Comparison of ENCODE assay signal across 13 mouse cellular contexts in genomic region chr6:43335619-43336234, GRCm38 (mm10). TPM values are rescaled to one million over a fixed set of nuclear protein-coding genes. Genes with fewer than 3 reads are reported as not detected.
DNase-seq lines count a peak whose midpoint lies in the region; ATAC-seq and TF ChIP-seq lines count a peak whose summit lies in the region.
"Had no signal": no experiment of that assay in that cellular context is flagged by ENCODE, and none has a peak within 500 bp of the region (broad histone marks: within the 10 kb centered on the region; RNA-seq: fewer than 3 reads in every experiment).

No protein-coding gene starts in this region.

- no peak for ATAC-seq in heart, postnatal 0 days (ENCODE audit: insufficient read depth, low read depth)
- ATAC-seq in heart, embryonic 12.5 days (ENCODE audit: insufficient number of reproducible peaks, low FRiP score): no peak
- ATAC-seq in intestine, postnatal 0 days: no peak

- no peaks in the 10 kb centered on the region for H3K36me3 ChIP-seq in heart, postnatal 0 days (replicated peaks; ENCODE audit: control insufficient read depth, insufficient read depth, low read length)
- H3K36me3 ChIP-seq in heart, embryonic 12.5 days: no peaks in the 10 kb centered on the region
- H3K36me3 ChIP-seq in intestine, postnatal 0 days (ENCODE audit: control insufficient read depth, insufficient read depth): no peaks in the 10 kb centered on the region
- no peaks in the 10 kb centered on the region for H3K36me3 ChIP-seq in heart, embryonic 10.5 days
- H3K36me3 ChIP-seq: G1E had no signal

- H3K4me2 ChIP-seq in heart, postnatal 0 days (ENCODE audit: low read depth, low read length): no peak overlapping the region
- H3K4me2 ChIP-seq in heart, embryonic 12.5 days: no peak overlapping the region
- H3K4me2 ChIP-seq in intestine, postnatal 0 days (replicated peaks; ENCODE audit: low read depth): no peak overlapping the region

- H3K4me1 ChIP-seq in heart, postnatal 0 days (ENCODE audit: control insufficient read depth, insufficient read depth): peaks cover 9% of the 10 kb centered on the region; the same call in 1 of the 2 replicates
- peaks cover 8% of the 10 kb centered on the region; the same call in 1 of the 2 replicates for H3K4me1 ChIP-seq in heart, embryonic 12.5 days (replicated peaks)
- H3K4me1 ChIP-seq in intestine, postnatal 0 days (replicated peaks; ENCODE audit: control insufficient read depth, insufficient read depth, low read length): no peaks in the 10 kb centered on the region; the same call in 1 of the 2 replicates
- peaks cover 5% of the 10 kb centered on the region; the same call in 1 of the 2 replicates for H3K4me1 ChIP-seq in heart, embryonic 10.5 days

- no peaks in the 10 kb centered on the region for H3K27me3 ChIP-seq in heart, postnatal 0 days (ENCODE audit: control insufficient read depth, insufficient read depth, low read length)
- H3K27me3 ChIP-seq in heart, embryonic 12.5 days (replicated peaks): no peaks in the 10 kb centered on the region
- H3K27me3 ChIP-seq in intestine, postnatal 0 days (replicated peaks; ENCODE audit: control insufficient read depth, insufficient read depth, low read length): no peaks in the 10 kb centered on the region
- no peaks in the 10 kb centered on the region for H3K27me3 ChIP-seq in heart, embryonic 10.5 days (ENCODE audit: insufficient read depth, poor library complexity, severe bottlenecking)

- no peak overlapping the region for H3K4me3 ChIP-seq in heart, postnatal 0 days (ENCODE audit: low read depth, low read length)
- no peak overlapping the region for H3K4me3 ChIP-seq in heart, embryonic 12.5 days
- no peak overlapping the region for H3K4me3 ChIP-seq in intestine, postnatal 0 days (ENCODE audit: low read depth, low read length)
- no peak overlapping the region for H3K4me3 ChIP-seq in heart, embryonic 10.5 days

- TF ChIP-seq EP300 in heart, postnatal 0 days (IDR thresholded peaks at IDR 0.05; ENCODE audit: low read depth): no peak

- TF ChIP-seq CTCF in heart, postnatal 0 days (IDR thresholded peaks at IDR 0.05; ENCODE audit: low read depth): peak; percentile 16; the same call in 1 of the 2 replicates
- TF ChIP-seq CTCF in intestine, postnatal 0 days (IDR thresholded peaks at IDR 0.05; ENCODE audit: low read depth): peak; percentile 52

- no peak for DNase-seq in heart, postnatal 0 days (ENCODE audit: low spot score)
- DNase-seq in lung, postnatal 36 days: peak; percentile 47
- DNase-seq in lung, adult 18-20 months: no peak
- DNase-seq in MEL-GATA-1-ER (ENCODE audit: extremely low read depth, low read depth): peak; percentile 4
- no peak for DNase-seq in ovary, adult 18-20 months (ENCODE audit: low spot score)
- no peak for DNase-seq in heart, embryonic 10.5 days (ENCODE audit: low spot score)
- DNase-seq: adrenal gland, postnatal 36 days; heart, postnatal 4 days had no signal

- H3K9ac ChIP-seq in heart, postnatal 0 days (replicated peaks; ENCODE audit: low read depth, low read length): no peak overlapping the region
- no peak overlapping the region for H3K9ac ChIP-seq in heart, embryonic 12.5 days
- H3K9ac ChIP-seq in intestine, postnatal 0 days (ENCODE audit: low read depth, low read length): no peak overlapping the region

- no peak overlapping the region for H3K27ac ChIP-seq in heart, postnatal 0 days (ENCODE audit: low read depth)
- H3K27ac ChIP-seq in heart, embryonic 12.5 days (ENCODE audit: poor library complexity, severe bottlenecking): no peak overlapping the region
- no peak overlapping the region for H3K27ac ChIP-seq in intestine, postnatal 0 days (ENCODE audit: low read depth, low read length)
- no peak overlapping the region for H3K27ac ChIP-seq in heart, embryonic 10.5 days
- H3K27ac ChIP-seq: macrophage had no signal

- WGBS in heart, postnatal 0 days: 77% methylated on average over 3 of the region's 3 CpGs
- WGBS in heart, embryonic 12.5 days: 77% methylated on average over 3 of the region's 3 CpGs
- WGBS in intestine, postnatal 0 days: 45% methylated on average over 3 of the region's 3 CpGs
- 75% methylated on average over 3 of the region's 3 CpGs for WGBS in heart, embryonic 10.5 days

- no peaks in the 10 kb centered on the region for H3K9me3 ChIP-seq in heart, postnatal 0 days (replicated peaks; ENCODE audit: control insufficient read depth, low read length)
- H3K9me3 ChIP-seq in heart, embryonic 12.5 days (replicated peaks): no peaks in the 10 kb centered on the region
- no peaks in the 10 kb centered on the region for H3K9me3 ChIP-seq in intestine, postnatal 0 days (ENCODE audit: control insufficient read depth)
- no peaks in the 10 kb centered on the region for H3K9me3 ChIP-seq in heart, embryonic 10.5 days
- H3K9me3 ChIP-seq: G1E had no signal

RNA-seq across cellular contexts. Expression of gene Nobox, which starts 26.4 kb away (rescaled TPM):
- total RNA-seq in heart, postnatal 0 days (2014; rRNA removed; ENCODE audit: low replicate concordance): not detected in 2 replicates
- polyA plus RNA-seq in heart, postnatal 0 days (2015; fragmentation: Nextera tagmentation; extraction: Ambion mirVana): not detected in 2 replicates
- polyA plus RNA-seq in heart, embryonic 12.5 days (2016; fragmentation: Nextera tagmentation; extraction: Ambion mirVana): not detected in 2 replicates
- polyA plus RNA-seq in intestine, postnatal 0 days (2015; fragmentation: Nextera tagmentation; extraction: Ambion mirVana): not detected in 2 replicates
- polyA plus RNA-seq in heart, embryonic 10.5 days (2016; fragmentation: Nextera tagmentation; extraction: Ambion mirVana): not detected in 2 replicates
- total RNA-seq: adrenal gland, postnatal 36 days; G1E; heart, postnatal 4 days; layer of hippocampus, postnatal 14 days had no signal
- polyA plus RNA-seq: macrophage had no signal

Comparison
In these comparisons a context has a peak if more than half of its experiments do, and no peak if none do; other contexts are left out.
1. DNase-seq: peak in lung, postnatal 36 days (single experiment) and MEL-GATA-1-ER (single experiment); none in heart, postnatal 0 days (single experiment), lung, adult 18-20 months (0 of 2), ovary, adult 18-20 months (single experiment) and heart, embryonic 10.5 days (single experiment).